Mouse (Mus musculus): Measurements from ENCODE around the gene Iqsec1. TPM values are rescaled to one million over a fixed set of nuclear protein-coding genes. Genes with fewer than 3 reads are reported as not detected.
A peak's percentile ranks its signal among the peaks of the same experiment; 100 is the strongest.

Gene Iqsec1
- total and polyA plus RNA-seq, 2 experiments = 8.9 to 69.3 TPM

- H3K4me3 ChIP-seq (ENCODE audit: insufficient read depth, low read depth, low read length) = no peak overlapping the region
- DNase-seq (ENCODE audit: extremely low read depth, low read depth, low spot score) = no peak
- H3K4me1 ChIP-seq (ENCODE audit: control insufficient read depth, insufficient read depth, low read length) = peaks cover 7% of the 10 kb centered on the region
- H3K27me3 ChIP-seq (ENCODE audit: control insufficient read depth, insufficient read depth, low read length) = no peaks in the 10 kb centered on the region
- H3K9ac ChIP-seq (ENCODE audit: low read depth, low read length) = no peak overlapping the region
- no peak for TF ChIP-seq CTCF (IDR thresholded peaks at IDR 0.05; ENCODE audit: low read depth, low read length)
- TF ChIP-seq POLR2A (IDR thresholded peaks at IDR 0.05; ENCODE audit: extremely low read depth, insufficient read depth, low read length) = no peak
- H3K27ac ChIP-seq (replicated peaks; ENCODE audit: insufficient read depth, low read depth, low read length) = no peak overlapping the region
- H3K36me3 ChIP-seq (ENCODE audit: control insufficient read depth, insufficient read depth, low read length) = no peaks in the 10 kb centered on the region
- no peaks in the 10 kb centered on the region for H3K79me2 ChIP-seq (ENCODE audit: control insufficient read depth, insufficient read depth, low read length)
- 93% methylated on average over 1 of the region's 1 CpGs for WGBS
These were observed 211.2 kb downstream of the Iqsec1 start for GRCm38 (mm10) chr6:90777302-90777701.

GRCm38 (mm10) chr6:90775606-90776005 is 212.9 kb downstream of the Iqsec1 start:
- TF ChIP-seq CTCF (IDR thresholded peaks at IDR 0.05; ENCODE audit: low read depth, low read length) (no peak), POLR2A (IDR thresholded peaks at IDR 0.05; ENCODE audit: extremely low read depth, insufficient read depth, low read length) (no peak)
- no peak overlapping the region for H3K27ac ChIP-seq (replicated peaks; ENCODE audit: insufficient read depth, low read depth, low read length)
- H3K36me3 ChIP-seq (ENCODE audit: control insufficient read depth, insufficient read depth, low read length) = no peaks in the 10 kb centered on the region
- no peak overlapping the region for H3K9ac ChIP-seq (ENCODE audit: low read depth, low read length)
- H3K79me2 ChIP-seq (ENCODE audit: control insufficient read depth, insufficient read depth, low read length) = no peaks in the 10 kb centered on the region
- no peak overlapping the region for H3K4me3 ChIP-seq (ENCODE audit: insufficient read depth, low read depth, low read length)
- DNase-seq (ENCODE audit: extremely low read depth, low read depth, low spot score) = no peak
- 98% methylated on average over 1 of the region's 1 CpGs for WGBS
- H3K27me3 ChIP-seq (ENCODE audit: control insufficient read depth, insufficient read depth, low read length) = no peaks in the 10 kb centered on the region
- peaks cover 11% of the 10 kb centered on the region for H3K4me1 ChIP-seq (ENCODE audit: control insufficient read depth, insufficient read depth, low read length)

- peak; percentile 47 for DNase-seq (ENCODE audit: extremely low read depth, low read depth, low spot score)
- H3K36me3 ChIP-seq (ENCODE audit: control insufficient read depth, insufficient read depth, low read length) = no peaks in the 10 kb centered on the region
- peaks cover 11% of the 10 kb centered on the region for H3K4me1 ChIP-seq (ENCODE audit: control insufficient read depth, insufficient read depth, low read length)
- no peak overlapping the region for H3K9ac ChIP-seq (ENCODE audit: low read depth, low read length)
- TF ChIP-seq POLR2A (IDR thresholded peaks at IDR 0.05; ENCODE audit: extremely low read depth, insufficient read depth, low read length) (no peak), CTCF (IDR thresholded peaks at IDR 0.05; ENCODE audit: low read depth, low read length) (no peak)
- no peaks in the 10 kb centered on the region for H3K27me3 ChIP-seq (ENCODE audit: control insufficient read depth, insufficient read depth, low read length)
- H3K79me2 ChIP-seq (ENCODE audit: control insufficient read depth, insufficient read depth, low read length) = no peaks in the 10 kb centered on the region
- no peak overlapping the region for H3K4me3 ChIP-seq (ENCODE audit: insufficient read depth, low read depth, low read length)
- no peak overlapping the region for H3K27ac ChIP-seq (replicated peaks; ENCODE audit: insufficient read depth, low read depth, low read length)
These were observed 214.7 kb downstream of the Iqsec1 start for GRCm38 (mm10) chr6:90773811-90774233.

GRCm38 (mm10) chr6:90772120-90772519 is 216.4 kb downstream of the Iqsec1 start:
- Histone ChIP-seq H3K79me2 (ENCODE audit: control insufficient read depth, insufficient read depth, low read length) (no peaks in the 10 kb centered on the region), H3K4me3 (ENCODE audit: insufficient read depth, low read depth, low read length) (no peak overlapping the region), H3K36me3 (ENCODE audit: control insufficient read depth, insufficient read depth, low read length) (no peaks in the 10 kb centered on the region), H3K27me3 (ENCODE audit: control insufficient read depth, insufficient read depth, low read length) (no peaks in the 10 kb centered on the region), H3K9ac (ENCODE audit: low read depth, low read length) (no peak overlapping the region), H3K4me1 (ENCODE audit: control insufficient read depth, insufficient read depth, low read length) (peaks cover 11% of the 10 kb centered on the region), H3K27ac (replicated peaks; ENCODE audit: insufficient read depth, low read depth, low read length) (no peak overlapping the region)
- WGBS = 14% methylated on average over 5 of the region's 5 CpGs
- peak; percentile 93 for DNase-seq (ENCODE audit: extremely low read depth, low read depth, low spot score)
- TF ChIP-seq CTCF (IDR thresholded peaks at IDR 0.05; ENCODE audit: low read depth, low read length) (no peak), POLR2A (IDR thresholded peaks at IDR 0.05; ENCODE audit: extremely low read depth, insufficient read depth, low read length) (no peak)

- Histone ChIP-seq H3K9ac (ENCODE audit: low read depth, low read length) (no peak overlapping the region), H3K4me1 (ENCODE audit: control insufficient read depth, insufficient read depth, low read length) (peaks cover 6% of the 10 kb centered on the region; the same call in 1 of the 2 replicates), H3K27me3 (ENCODE audit: control insufficient read depth, insufficient read depth, low read length) (no peaks in the 10 kb centered on the region), H3K27ac (replicated peaks; ENCODE audit: insufficient read depth, low read depth, low read length) (no peak overlapping the region), H3K36me3 (ENCODE audit: control insufficient read depth, insufficient read depth, low read length) (no peaks in the 10 kb centered on the region), H3K4me3 (ENCODE audit: insufficient read depth, low read depth, low read length) (no peak overlapping the region), H3K79me2 (ENCODE audit: control insufficient read depth, insufficient read depth, low read length) (no peaks in the 10 kb centered on the region)
- 88% methylated on average over 2 of the region's 2 CpGs for WGBS
- no peak for TF ChIP-seq POLR2A (IDR thresholded peaks at IDR 0.05; ENCODE audit: extremely low read depth, insufficient read depth, low read length)
- TF ChIP-seq CTCF (IDR thresholded peaks at IDR 0.05; ENCODE audit: low read depth, low read length) = no peak
- no peak for DNase-seq (ENCODE audit: extremely low read depth, low read depth, low spot score)
These were observed 220.0 kb downstream of the Iqsec1 start for GRCm38 (mm10) chr6:90768526-90768925.

GRCm38 (mm10) chr6:90767874-90768273 is 220.6 kb downstream of the Iqsec1 start:
- no peak for DNase-seq (ENCODE audit: extremely low read depth, low read depth, low spot score)
- WGBS = 83% methylated on average over 1 of the region's 1 CpGs
- no peaks in the 10 kb centered on the region for H3K79me2 ChIP-seq (ENCODE audit: control insufficient read depth, insufficient read depth, low read length)
- H3K27me3 ChIP-seq (ENCODE audit: control insufficient read depth, insufficient read depth, low read length) = no peaks in the 10 kb centered on the region
- no peaks in the 10 kb centered on the region for H3K36me3 ChIP-seq (ENCODE audit: control insufficient read depth, insufficient read depth, low read length)
- H3K27ac ChIP-seq (replicated peaks; ENCODE audit: insufficient read depth, low read depth, low read length) = no peak overlapping the region
- H3K9ac ChIP-seq (ENCODE audit: low read depth, low read length) = no peak overlapping the region
- peaks cover 5% of the 10 kb centered on the region; the same call in 1 of the 2 replicates for H3K4me1 ChIP-seq (ENCODE audit: control insufficient read depth, insufficient read depth, low read length)
- H3K4me3 ChIP-seq (ENCODE audit: insufficient read depth, low read depth, low read length) = no peak overlapping the region
- TF ChIP-seq CTCF (IDR thresholded peaks at IDR 0.05; ENCODE audit: low read depth, low read length) = no peak
- TF ChIP-seq POLR2A (IDR thresholded peaks at IDR 0.05; ENCODE audit: extremely low read depth, insufficient read depth, low read length) = no peak
